Comparison of ENCODE assay signal across 17 mouse cellular contexts in genomic region chr14:72760123-72760522, GRCm38 (mm10).
"Had no signal": no experiment of that assay in that cellular context is flagged by ENCODE, and none has a peak within 500 bp of the region (broad histone marks: within the 10 kb centered on the region; RNA-seq: fewer than 3 reads in every experiment).

No protein-coding gene starts in this region.

- DNase-seq: left cerebral cortex, postnatal 4 days; liver; liver, embryonic 13.5 days; liver, postnatal 0 days; lung, adult 18-20 months; lung, adult 2 months; lung, embryonic 14.5 days; lung, postnatal 10 days; lung, postnatal 14 days; lung, postnatal 36 days; lung, postnatal 4 days; midbrain, embryonic 14.5 days had no signal

- ATAC-seq: liver, embryonic 12.5 days; liver, postnatal 0 days; lung, postnatal 0 days; midbrain, embryonic 13.5 days; midbrain, embryonic 15.5 days; midbrain, embryonic 16.5 days had no signal
